Mouse (Mus musculus) C2C12 (cell line): ENCODE measurements around the gene Olfr1392. TPM values are rescaled to one million over a fixed set of nuclear protein-coding genes. Genes with fewer than 3 reads are reported as not detected.
A peak's percentile ranks its signal among the peaks of the same experiment; 100 is the strongest.

Experiments
- H3K27me3 ChIP-seq: one replicate; pipeline ENCODE4 v1.6.1; 2011; ENCODE audit not compliant: control insufficient read depth, insufficient read depth, insufficient read length
- H3K36me3 ChIP-seq: one replicate; pipeline ENCODE4 v1.6.1; 2011; ENCODE audit not compliant: control insufficient read depth, insufficient read depth
- H3K4me3 ChIP-seq: one replicate; pipeline ENCODE4 v1.5.1; 2011; ENCODE audit warnings: mild to moderate bottlenecking, control low read depth; ENCODE audit not compliant: poor library complexity, insufficient read depth, severe bottlenecking
- H3K79me2 ChIP-seq: one replicate; pipeline ENCODE4 v1.6.1; 2011; ENCODE audit not compliant: control insufficient read depth, insufficient read depth
- H3K79me3 ChIP-seq: one replicate; pipeline ENCODE4 v1.6.1; 2011; ENCODE audit warnings: low read depth, control low read depth
- H3ac ChIP-seq: one replicate; pipeline ENCODE3; 2011; ENCODE audit warnings: low read depth; ENCODE audit not compliant: control insufficient read depth, insufficient read length
- CEBPB ChIP-seq: IDR thresholded peaks from one replicate; pipeline ENCODE4 v1.6.1; 2011; ENCODE audit warnings: low read depth, mild to moderate bottlenecking, control low read depth, moderate library complexity
- CTCF ChIP-seq: IDR thresholded peaks from one replicate; pipeline ENCODE4 v1.5.1; 2011; ENCODE audit not compliant: control insufficient read depth, insufficient read depth, insufficient read length
- FOSL1 ChIP-seq: IDR thresholded peaks from one replicate; pipeline ENCODE4 v1.8.0; 2011; ENCODE audit warnings: mild to moderate bottlenecking, low read length; ENCODE audit not compliant: poor library complexity, insufficient read depth, severe bottlenecking
- MAX ChIP-seq: IDR thresholded peaks from one replicate; pipeline ENCODE4 v1.6.1; 2011; ENCODE audit warnings: mild to moderate bottlenecking, control low read depth
- MYOD1 ChIP-seq: IDR thresholded peaks from one replicate; pipeline ENCODE4 v1.6.1; 2011; ENCODE audit warnings: low read depth; ENCODE audit not compliant: control insufficient read depth, insufficient read length
- MYOG ChIP-seq: IDR thresholded peaks from one replicate; pipeline ENCODE4 v1.6.1; 2011; ENCODE audit not compliant: control insufficient read depth, insufficient read length; ENCODE audit errors: extremely low read depth
- USF1 ChIP-seq: IDR thresholded peaks from one replicate; pipeline ENCODE4 v1.6.1; 2011; ENCODE audit warnings: low read depth, mild to moderate bottlenecking, control low read depth, moderate library complexity
- polyA plus RNA-seq: library from polyadenylated mRNA; unstranded; fragments of >200 nt; fragmentation: generic; extraction: Trizol; gene quantifications from one replicate; pipeline ENCODE4 v1.2.1, GENCODE M21; 2012; ENCODE audit warnings: missing spikeins

Olfr1392 gene
- polyA plus RNA-seq, 1 experiment = not detected

DNA sequence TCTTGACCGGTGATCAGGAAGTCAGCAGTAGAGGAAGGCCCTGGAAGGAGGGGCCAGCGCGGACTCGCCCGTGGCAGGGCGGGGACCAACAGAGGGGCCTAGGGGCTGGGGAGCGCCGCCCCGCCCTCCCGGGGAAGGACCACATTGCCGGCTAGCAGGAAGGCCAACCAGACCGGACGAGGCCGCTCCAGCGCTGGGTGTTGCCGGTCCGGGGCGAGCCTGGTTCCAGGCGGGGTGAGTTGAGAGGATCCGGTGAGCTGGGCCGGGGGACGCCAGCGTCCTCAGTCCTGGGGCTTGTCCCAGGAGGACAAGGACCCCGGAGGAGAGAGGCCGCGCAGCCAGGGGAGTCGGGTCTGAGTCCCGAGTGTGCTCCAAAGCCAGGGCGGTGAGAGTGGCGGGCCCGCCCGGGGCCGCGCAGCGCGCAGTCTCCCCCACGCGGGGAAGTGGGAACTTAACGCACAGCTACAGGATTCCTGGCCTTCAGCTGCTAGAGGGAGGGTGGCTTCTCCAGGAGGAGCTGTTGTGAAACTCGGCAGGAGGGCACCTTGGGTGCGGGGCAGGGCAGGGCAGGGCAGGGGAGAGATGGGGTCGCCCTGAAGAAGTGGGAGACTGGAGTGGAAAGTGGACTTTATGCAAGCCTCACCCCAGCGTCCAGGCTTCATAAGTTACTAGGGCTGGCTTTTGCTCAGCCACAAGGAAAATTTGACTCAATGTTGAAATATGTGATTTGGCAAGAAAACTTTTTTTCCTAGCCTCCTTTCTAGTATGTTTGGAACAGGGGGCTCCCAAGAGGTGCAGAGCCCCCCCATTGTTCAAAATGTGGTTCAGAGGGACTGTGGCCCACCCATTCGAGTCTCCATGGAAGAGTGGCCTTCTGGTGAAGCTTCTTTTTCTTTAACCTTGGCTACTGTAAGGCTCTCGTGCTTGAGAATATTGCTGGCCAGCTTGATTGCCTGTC, 34.4 kb upstream of the Olfr1392 start:
- peak overlapping the region; percentile 98 for H3ac ChIP-seq
- H3K79me3 ChIP-seq = peaks cover 34% of the 10 kb centered on the region
- no peaks in the 10 kb centered on the region for H3K27me3 ChIP-seq
- TF ChIP-seq CEBPB = no peak
- TF ChIP-seq MAX = peak; percentile 24
- no peak for TF ChIP-seq FOSL1
- no peak for TF ChIP-seq MYOD1
- no peak for TF ChIP-seq USF1
- no peak for TF ChIP-seq MYOG
- peak; percentile 32 for TF ChIP-seq CTCF
- H3K4me3 ChIP-seq = peak overlapping the region; percentile 68
- peaks cover 59% of the 10 kb centered on the region for H3K79me2 ChIP-seq
- peaks cover 42% of the 10 kb centered on the region for H3K36me3 ChIP-seq

DNA sequence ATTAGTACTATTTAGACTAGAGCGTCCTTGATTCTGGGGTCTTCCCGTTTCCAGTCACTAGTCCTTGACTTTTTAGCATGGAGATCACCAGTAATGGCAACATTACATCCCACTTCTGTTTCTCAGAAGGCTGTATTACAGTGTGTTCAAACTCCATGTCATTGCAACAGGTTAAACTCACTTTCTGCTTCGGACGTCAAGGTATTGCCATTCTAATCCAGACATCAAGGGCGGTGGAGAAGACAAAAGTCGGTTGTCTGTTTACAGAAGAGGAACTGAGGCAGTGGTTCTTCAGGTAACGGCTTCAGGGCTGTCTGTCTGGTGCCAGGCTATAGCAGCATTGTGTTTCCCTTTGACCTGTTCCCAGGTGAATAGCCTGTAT, 33.7 kb upstream of the Olfr1392 start:
- H3K27me3 ChIP-seq = no peaks in the 10 kb centered on the region
- TF ChIP-seq CEBPB (no peak), FOSL1 (no peak), CTCF (no peak), MAX (no peak), MYOD1 (no peak), USF1 (no peak), MYOG (no peak)
- peaks cover 62% of the 10 kb centered on the region for H3K79me2 ChIP-seq
- peaks cover 34% of the 10 kb centered on the region for H3K79me3 ChIP-seq
- peaks cover 47% of the 10 kb centered on the region for H3K36me3 ChIP-seq
- peak overlapping the region; percentile 5 for H3ac ChIP-seq
- peak overlapping the region; percentile 68 for H3K4me3 ChIP-seq

DNA sequence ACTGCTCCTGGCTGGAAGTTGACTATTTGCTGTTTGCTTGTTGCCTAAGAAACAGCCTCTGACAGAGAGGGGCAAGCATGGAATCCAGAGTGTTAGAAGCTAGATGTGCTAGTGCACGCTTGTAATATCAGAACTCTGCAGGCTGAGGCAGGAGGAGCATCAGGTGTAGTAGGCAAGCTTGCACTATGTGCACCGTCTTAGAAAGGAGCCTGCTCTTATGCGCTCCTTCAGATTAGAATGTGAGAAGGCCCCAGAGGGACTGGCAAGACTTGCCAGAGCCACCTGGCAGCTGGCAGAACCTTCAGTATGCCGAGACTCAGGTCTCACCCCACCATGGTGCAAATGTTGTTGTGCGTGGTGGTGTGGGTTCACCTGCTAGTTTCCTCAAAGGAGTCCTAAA, 33.0 kb upstream of the Olfr1392 start:
- Histone ChIP-seq H3K79me2 (peaks cover 62% of the 10 kb centered on the region), H3K79me3 (peaks cover 37% of the 10 kb centered on the region), H3K36me3 (peaks cover 53% of the 10 kb centered on the region), H3K27me3 (no peaks in the 10 kb centered on the region), H3K4me3 (no peak overlapping the region), H3ac (no peak overlapping the region)
- TF ChIP-seq FOSL1 = no peak
- no peak for TF ChIP-seq CTCF
- no peak for TF ChIP-seq CEBPB
- TF ChIP-seq MYOG = no peak
- TF ChIP-seq USF1 = no peak
- no peak for TF ChIP-seq MYOD1
- no peak for TF ChIP-seq MAX

- H3K79me3 ChIP-seq = peaks cover 38% of the 10 kb centered on the region
- TF ChIP-seq USF1 = no peak
- no peak for TF ChIP-seq MAX
- TF ChIP-seq MYOG = no peak
- TF ChIP-seq CTCF = no peak
- no peak for TF ChIP-seq CEBPB
- H3K4me3 ChIP-seq = no peak overlapping the region
These were observed 32.0 kb upstream of the Olfr1392 start for GRCm38 (mm10) chr11:49253035-49253434.

DNA sequence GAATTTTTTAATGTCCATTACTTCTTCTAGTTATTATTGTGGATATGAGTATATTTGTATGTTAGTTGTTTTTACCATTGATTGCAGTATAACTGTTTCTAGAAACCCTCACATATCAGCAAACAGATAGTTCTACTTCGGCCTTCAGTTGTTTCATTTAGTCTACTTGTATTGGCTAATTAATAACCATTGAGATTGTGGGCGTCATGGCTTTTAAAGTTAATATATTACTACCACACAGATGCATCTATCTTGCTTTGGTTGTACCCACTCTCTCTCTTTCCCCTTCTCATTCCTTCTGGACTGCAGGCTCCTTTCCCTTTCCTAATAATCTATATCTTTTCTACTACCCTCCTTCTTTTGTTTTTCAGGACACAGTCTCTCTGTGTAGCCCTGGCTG, 25.8 kb upstream of the Olfr1392 start:
- TF ChIP-seq CEBPB (no peak), USF1 (no peak), MAX (no peak), MYOD1 (no peak), CTCF (no peak), FOSL1 (no peak), MYOG (no peak)
- Histone ChIP-seq H3K79me3 (peaks cover 16% of the 10 kb centered on the region), H3ac (no peak overlapping the region), H3K79me2 (peaks cover 54% of the 10 kb centered on the region), H3K36me3 (peaks cover 82% of the 10 kb centered on the region), H3K4me3 (no peak overlapping the region), H3K27me3 (no peaks in the 10 kb centered on the region)

More at GRCm38 (mm10) chr11:49253035-49253434, 32.0 kb upstream of the Olfr1392 start:
- Histone ChIP-seq H3K27me3 (no peaks in the 10 kb centered on the region), H3K36me3 (peaks cover 62% of the 10 kb centered on the region), H3ac (no peak overlapping the region), H3K79me2 (peaks cover 62% of the 10 kb centered on the region)
